Mouse (Mus musculus) limb, embryonic 10.5 days (tissue): Measurements from ENCODE around the gene Sacm1l. TPM values are rescaled to one million over a fixed set of nuclear protein-coding genes. Genes with fewer than 3 reads are reported as not detected.

Experiments used
- DNase-seq: peaks from one replicate; pipeline ENCODE4 v3.0.0-alpha.2; 2017; ENCODE audit warnings: low spot score
- H3K27ac ChIP-seq: fragments of 300-500 bp; sonication (generic); 2 replicates; pipeline ENCODE4 v1.5.1; 2016; ENCODE audit warnings: mild to moderate bottlenecking
- H3K27me3 ChIP-seq: fragments of 300-500 bp; sonication (generic); 2 replicates; pipeline ENCODE4 v1.6.1; 2016; ENCODE audit warnings: low read depth, mild to moderate bottlenecking; ENCODE audit not compliant: poor library complexity, severe bottlenecking
- H3K36me3 ChIP-seq: fragments of 300-500 bp; sonication (generic); 2 replicates; pipeline ENCODE4 v1.6.1; 2016; ENCODE audit warnings: mild to moderate bottlenecking, moderate library complexity
- H3K4me1 ChIP-seq: fragments of 300-500 bp; sonication (generic); 2 replicates; pipeline ENCODE4 v1.6.1; 2016
- H3K4me3 ChIP-seq: fragments of 300-500 bp; sonication (generic); 2 replicates; pipeline ENCODE4 v1.5.1; 2016; ENCODE audit warnings: mild to moderate bottlenecking, moderate library complexity
- H3K9me3 ChIP-seq: fragments of 300-500 bp; sonication (generic); replicated peaks from 2 replicates; pipeline ENCODE4 v1.6.1; 2016; ENCODE audit warnings: mild to moderate bottlenecking
- WGBS: fragments of 180-500 bp; shearing (Covaris S2); methylation state at CpG from one replicate; pipeline ENCODE4 v1.1.7; 2016; 5-methylcytosine and 5-hydroxymethylcytosine counted together
- polyA plus RNA-seq: library from polyadenylated mRNA; unstranded; fragments of >200 nt; fragmentation: Nextera tagmentation; extraction: Ambion mirVana; gene quantifications from 2 replicates; pipeline ENCODE4 v1.2.1, GENCODE M21; 2016

Sacm1l gene
- polyA plus RNA-seq, 1 experiment from 2014 or later = 45.3 TPM

GRCm38 (mm10) chr9:123625821-123626220 is 96.3 kb downstream of the Sacm1l start:
- Histone ChIP-seq H3K4me1 (no peaks in the 10 kb centered on the region), H3K4me3 (no peak overlapping the region), H3K27ac (no peak overlapping the region), H3K27me3 (no peaks in the 10 kb centered on the region), H3K36me3 (no peaks in the 10 kb centered on the region), H3K9me3 (no peaks in the 10 kb centered on the region)
- no peak for DNase-seq
- 93% methylated on average over 11 of the region's 11 CpGs for WGBS

GRCm38 (mm10) chr9:123631666-123632065 is 102.1 kb downstream of the Sacm1l start:
- no peak overlapping the region for H3K27ac ChIP-seq
- no peaks in the 10 kb centered on the region for H3K4me1 ChIP-seq
- DNase-seq = no peak
- 91% methylated on average over 3 of the region's 3 CpGs for WGBS
- no peak overlapping the region for H3K4me3 ChIP-seq
- H3K9me3 ChIP-seq = no peaks in the 10 kb centered on the region
- H3K36me3 ChIP-seq = no peaks in the 10 kb centered on the region
- no peaks in the 10 kb centered on the region for H3K27me3 ChIP-seq

GRCm38 (mm10) chr9:123632281-123632680 is 102.7 kb downstream of the Sacm1l start, which contains the start of gene Slc6a20b:
TSS of gene Slc6a20b (minus strand) at chr9:123632565.
- no peak for DNase-seq
- no peaks in the 10 kb centered on the region for H3K9me3 ChIP-seq
- H3K4me1 ChIP-seq = no peaks in the 10 kb centered on the region
- no peaks in the 10 kb centered on the region for H3K27me3 ChIP-seq
- WGBS = 83% methylated on average over 6 of the region's 6 CpGs
- H3K4me3 ChIP-seq = no peak within 1 kb of the TSS
- H3K36me3 ChIP-seq = no peaks in the 10 kb centered on the region
- H3K27ac ChIP-seq = no peak within 1 kb of the TSS

- Histone ChIP-seq H3K27me3 (no peaks in the 10 kb centered on the region), H3K4me3 (no peak overlapping the region), H3K36me3 (no peaks in the 10 kb centered on the region), H3K27ac (no peak overlapping the region), H3K9me3 (no peaks in the 10 kb centered on the region), H3K4me1 (no peaks in the 10 kb centered on the region)
- 91% methylated on average over 3 of the region's 3 CpGs for WGBS
- DNase-seq = no peak
Measured at GRCm38 (mm10) chr9:123632993-123633392, 103.4 kb downstream of the Sacm1l start.

- Histone ChIP-seq H3K4me1 (no peaks in the 10 kb centered on the region), H3K27ac (no peak overlapping the region), H3K36me3 (no peaks in the 10 kb centered on the region), H3K4me3 (no peak overlapping the region), H3K9me3 (no peaks in the 10 kb centered on the region), H3K27me3 (no peaks in the 10 kb centered on the region)
- 68% methylated on average over 5 of the region's 5 CpGs for WGBS
- DNase-seq = no peak
Measured at GRCm38 (mm10) chr9:123636771-123637170, 107.2 kb downstream of the Sacm1l start.

GRCm38 (mm10) chr9:123638231-123638630 is 108.7 kb downstream of the Sacm1l start:
- Histone ChIP-seq H3K27me3 (no peaks in the 10 kb centered on the region), H3K4me3 (no peak overlapping the region), H3K9me3 (no peaks in the 10 kb centered on the region), H3K36me3 (no peaks in the 10 kb centered on the region), H3K4me1 (no peaks in the 10 kb centered on the region), H3K27ac (no peak overlapping the region)
- no peak for DNase-seq

GRCm38 (mm10) chr9:123638668-123639089 is 109.1 kb downstream of the Sacm1l start:
- H3K4me3 ChIP-seq = no peak overlapping the region
- 90% methylated on average over 1 of the region's 1 CpGs for WGBS
- no peaks in the 10 kb centered on the region for H3K27me3 ChIP-seq
- H3K4me1 ChIP-seq = no peaks in the 10 kb centered on the region
- H3K9me3 ChIP-seq = no peaks in the 10 kb centered on the region
- H3K36me3 ChIP-seq = no peaks in the 10 kb centered on the region
- no peak for DNase-seq
- H3K27ac ChIP-seq = no peak overlapping the region

- no peaks in the 10 kb centered on the region for H3K36me3 ChIP-seq
- H3K27ac ChIP-seq = no peak overlapping the region
- H3K4me3 ChIP-seq = no peak overlapping the region
- 90% methylated on average over 1 of the region's 1 CpGs for WGBS
- no peaks in the 10 kb centered on the region for H3K27me3 ChIP-seq
- H3K9me3 ChIP-seq = no peaks in the 10 kb centered on the region
- no peak for DNase-seq
- H3K4me1 ChIP-seq = no peaks in the 10 kb centered on the region
Measured at GRCm38 (mm10) chr9:123640106-123640505, 110.5 kb downstream of the Sacm1l start.

Other genes starting within 250 kb of the Sacm1l start
- 750 and 785 TPM in 2 replicates for gene Lars2, start 162.8 kb upstream of the Sacm1l start, polyA plus RNA-seq
- 55.2 and 55.8 TPM in 2 replicates for gene Limd1, start 51.1 kb upstream of the Sacm1l start, polyA plus RNA-seq
- gene Slc6a20b, start 102.8 kb downstream of the Sacm1l start, polyA plus RNA-seq = 0.15 and 0.20 TPM in 2 replicates
- 0.06 and 0.10 TPM in 2 replicates for gene Ccr9, start 148.7 kb downstream of the Sacm1l start, polyA plus RNA-seq
- gene Slc6a20a, start 149.1 kb downstream of the Sacm1l start, polyA plus RNA-seq = 0.08 TPM in 1 of 2 replicates, not detected in the other
- gene Lztfl1, start 187.9 kb downstream of the Sacm1l start, polyA plus RNA-seq = 35.3 and 35.6 TPM in 2 replicates